Mouse (Mus musculus) MEL (cell line): Measurements from ENCODE around the gene Ung. TPM values are rescaled to one million over a fixed set of nuclear protein-coding genes. Genes with fewer than 3 reads are reported as not detected.

ENCODE experiments used
- DNase-seq: peaks from one replicate; pipeline ENCODE4 v3.0.0; 2011; ENCODE audit warnings: low read depth, low spot score
- H3K27ac ChIP-seq: 2 replicates; pipeline ENCODE4 v1.5.1; 2012; ENCODE audit warnings: low read depth, mild to moderate bottlenecking, control low read depth, low read length, moderate library complexity; ENCODE audit not compliant: control insufficient read depth
- H3K27me3 ChIP-seq, 2 experiments: fragments of 150-350 bp in 1 of 2; sonication (generic) in 1 of 2; 2 replicates each; pipeline ENCODE4 v1.6.1; 2012; ENCODE audit warnings: low read length in 2 of 2, mild to moderate bottlenecking in 2 of 2, improper control_type of control experiment in 1 of 2, moderate library complexity in 1 of 2; ENCODE audit not compliant: insufficient read depth in 2 of 2, control insufficient read depth in 1 of 2
- H3K36me3 ChIP-seq, 2 experiments: 2 replicates each; pipeline ENCODE4 v1.6.1; 2012 to 2014; ENCODE audit warnings: low read length in 2 of 2, improper control_type of control experiment in 1 of 2, inconsistent platforms in 1 of 2, mild to moderate bottlenecking in 1 of 2; ENCODE audit not compliant: insufficient read depth in 2 of 2, control insufficient read depth in 1 of 2
- H3K4me1 ChIP-seq, 2 experiments: fragments of 150-350 bp in 1 of 2; sonication (generic) in 1 of 2; 2 replicates each; pipeline ENCODE4 v1.6.1; 2012; ENCODE audit warnings: low read length in 2 of 2, improper control_type of control experiment in 1 of 2, mild to moderate bottlenecking in 1 of 2; ENCODE audit not compliant: insufficient read depth in 2 of 2, control insufficient read depth in 1 of 2
- H3K4me3 ChIP-seq, 2 experiments: fragments of 150-350 bp in 1 of 2; sonication (generic) in 1 of 2; 2 replicates each; pipeline ENCODE4 v1.5.1; 2012; ENCODE audit warnings: low read depth in 2 of 2, low read length in 2 of 2, mild to moderate bottlenecking in 2 of 2, moderate library complexity in 2 of 2, control low read depth in 1 of 2, improper control_type of control experiment in 1 of 2; ENCODE audit not compliant: control insufficient read depth in 1 of 2, insufficient read depth in 1 of 2
- H3K79me2 ChIP-seq: 2 replicates; pipeline ENCODE4 v1.6.1; 2012; ENCODE audit warnings: mild to moderate bottlenecking, low read length, moderate library complexity; ENCODE audit not compliant: control insufficient read depth, poor library complexity, insufficient read depth
- H3K9ac ChIP-seq: 2 replicates; pipeline ENCODE4 v1.6.1; 2012; ENCODE audit warnings: low read depth, mild to moderate bottlenecking, control low read depth, low read length, moderate library complexity; ENCODE audit not compliant: control insufficient read depth, poor library complexity, severe bottlenecking
- H3K9me3 ChIP-seq: fragments of 150-350 bp; sonication (generic); replicated peaks from 2 replicates; pipeline ENCODE4 v1.6.1; 2012; ENCODE audit warnings: mild to moderate bottlenecking, low read length, improper control_type of control experiment, moderate library complexity; ENCODE audit not compliant: insufficient read depth
- BHLHE40 ChIP-seq: IDR thresholded peaks from 2 replicates; pipeline ENCODE4 v1.6.1; 2012; ENCODE audit warnings: low read depth, mild to moderate bottlenecking, inconsistent platforms, low read length, improper control_type of control experiment, borderline replicate concordance
- CHD1 ChIP-seq: IDR thresholded peaks from 2 replicates; pipeline ENCODE4 v1.6.1; 2012; ENCODE audit warnings: low read depth, mild to moderate bottlenecking, inconsistent platforms, low read length, improper control_type of control experiment
- CHD2 ChIP-seq: IDR thresholded peaks from 2 replicates; pipeline ENCODE4 v1.6.1; 2011; ENCODE audit warnings: low read length, improper control_type of control experiment
- CTCF ChIP-seq, 3 experiments: IDR thresholded peaks in 2 of 3; conservative IDR thresholded peaks in 1 of 3; 2 replicates each; pipeline ENCODE4 v1.5.1; 2011 to 2012; ENCODE audit warnings: low read length in 3 of 3, low read depth in 2 of 3, mild to moderate bottlenecking in 2 of 3, improper control_type of control experiment in 1 of 3, inconsistent platforms in 1 of 3, mixed read lengths in 1 of 3, moderate library complexity in 1 of 3; ENCODE audit not compliant: control insufficient read depth in 1 of 3, insufficient read depth in 1 of 3, poor library complexity in 1 of 3, severe bottlenecking in 1 of 3
- E2F4 ChIP-seq: IDR thresholded peaks from 2 replicates; pipeline ENCODE4 v1.6.1; 2011; ENCODE audit warnings: low read depth, low read length, improper control_type of control experiment, borderline replicate concordance
- ETS1 ChIP-seq: IDR thresholded peaks from 2 replicates; pipeline ENCODE4 v1.6.1; 2012; ENCODE audit warnings: low read depth, mild to moderate bottlenecking, inconsistent platforms, low read length, improper control_type of control experiment, moderate library complexity
- GATA1 ChIP-seq: IDR thresholded peaks from 2 replicates; pipeline ENCODE4 v1.6.1; 2011; ENCODE audit warnings: low read depth, low read length, improper control_type of control experiment
- JUND ChIP-seq: IDR thresholded peaks from 2 replicates; pipeline ENCODE4 v1.6.1; 2011; ENCODE audit warnings: low read depth, mild to moderate bottlenecking, improper control_type of control experiment, low read length
- KAT2A ChIP-seq: conservative IDR thresholded peaks from 2 replicates; pipeline ENCODE4 v1.6.1; 2012; ENCODE audit warnings: low read depth, low read length, improper control_type of control experiment, inconsistent platforms
- MAFK ChIP-seq: IDR thresholded peaks from 2 replicates; pipeline ENCODE4 v1.6.1; 2011; ENCODE audit warnings: low read depth, mild to moderate bottlenecking, low read length, improper control_type of control experiment, borderline replicate concordance
- MAX ChIP-seq: IDR thresholded peaks from 2 replicates; pipeline ENCODE4 v1.6.1; 2011; ENCODE audit warnings: low read length, improper control_type of control experiment
- MEF2A ChIP-seq: IDR thresholded peaks from 2 replicates; pipeline ENCODE4 v1.6.1; 2014; ENCODE audit warnings: low read depth, mild to moderate bottlenecking, inconsistent platforms, low read length, improper control_type of control experiment; ENCODE audit not compliant: poor library complexity, insufficient replicate concordance, severe bottlenecking; ENCODE audit errors: extremely low read depth
- MXI1 ChIP-seq: IDR thresholded peaks from 2 replicates; pipeline ENCODE4 v1.6.1; 2011; ENCODE audit warnings: mild to moderate bottlenecking, low read depth, low read length, improper control_type of control experiment
- MYB ChIP-seq: IDR thresholded peaks from 2 replicates; pipeline ENCODE4 v1.6.1; 2011; ENCODE audit warnings: mild to moderate bottlenecking, low read depth, low read length, improper control_type of control experiment
- MYC ChIP-seq: IDR thresholded peaks from 2 replicates; pipeline ENCODE4 v1.6.1; 2011; ENCODE audit warnings: low read depth, mild to moderate bottlenecking, low read length, improper control_type of control experiment, moderate library complexity
- NELFE ChIP-seq: IDR thresholded peaks from 2 replicates; pipeline ENCODE4 v1.6.1; 2011; ENCODE audit warnings: low read depth, low read length, improper control_type of control experiment
- POLR2A ChIP-seq, 2 experiments: IDR thresholded peaks; 2 replicates each; pipeline ENCODE4 v1.6.1; 2011 to 2012; ENCODE audit warnings: low read length in 2 of 2, mild to moderate bottlenecking in 2 of 2, control low read depth in 1 of 2, improper control_type of control experiment in 1 of 2, low read depth in 1 of 2, moderate library complexity in 1 of 2; ENCODE audit not compliant: control insufficient read depth in 1 of 2, insufficient read depth in 1 of 2, poor library complexity in 1 of 2
- RAD21 ChIP-seq: IDR thresholded peaks from 2 replicates; pipeline ENCODE4 v1.6.1; 2011; ENCODE audit warnings: mild to moderate bottlenecking, low read depth, low read length, improper control_type of control experiment
- RCOR1 ChIP-seq: IDR thresholded peaks from 2 replicates; pipeline ENCODE4 v1.6.1; 2012; ENCODE audit warnings: low read depth, mild to moderate bottlenecking, inconsistent platforms, low read length, improper control_type of control experiment
- SIN3A ChIP-seq: IDR thresholded peaks from 2 replicates; pipeline ENCODE4 v1.6.1; 2012; ENCODE audit warnings: low read length, improper control_type of control experiment, inconsistent platforms
- TAL1 ChIP-seq: IDR thresholded peaks from 2 replicates; pipeline ENCODE4 v1.6.1; 2012; ENCODE audit warnings: mild to moderate bottlenecking, inconsistent platforms, low read length, moderate library complexity, mixed read lengths
- TBP ChIP-seq: IDR thresholded peaks from 2 replicates; pipeline ENCODE4 v1.8.0; 2011; ENCODE audit warnings: low read depth, low read length, improper control_type of control experiment
- UBTF ChIP-seq: IDR thresholded peaks from 2 replicates; pipeline ENCODE4 v1.6.1; 2012; ENCODE audit warnings: low read depth, mild to moderate bottlenecking, inconsistent platforms, low read length, improper control_type of control experiment, moderate library complexity, borderline replicate concordance; ENCODE audit not compliant: insufficient read depth
- USF1 ChIP-seq: IDR thresholded peaks from 2 replicates; pipeline ENCODE4 v1.6.1; 2014; ENCODE audit warnings: low read depth, mild to moderate bottlenecking, inconsistent platforms, low read length, improper control_type of control experiment, moderate library complexity
- ZC3H11A ChIP-seq: IDR thresholded peaks from 2 replicates; pipeline ENCODE4 v1.6.1; 2012; ENCODE audit warnings: low read depth, mild to moderate bottlenecking, inconsistent platforms, low read length, improper control_type of control experiment
- ZMIZ1 ChIP-seq: IDR thresholded peaks from 2 replicates; pipeline ENCODE4 v1.6.1; 2012; ENCODE audit warnings: low read depth, mild to moderate bottlenecking, inconsistent platforms, low read length, improper control_type of control experiment, moderate library complexity
- ZNF384 ChIP-seq: IDR thresholded peaks from 2 replicates; pipeline ENCODE4 v1.6.1; 2012; ENCODE audit warnings: low read depth, mild to moderate bottlenecking, inconsistent platforms, low read length, improper control_type of control experiment
- polyA plus RNA-seq, 2 experiments: library from polyadenylated mRNA; stranded (reverse) in 1 of 2; unstranded in 1 of 2; fragments of >175 nt in 1 of 2; fragments of >200 nt in 1 of 2; gene quantifications; 2 replicates each; pipeline versions ENCODE4 v1.2.1 to v1.2.4; 2012; ENCODE audit warnings: low replicate concordance in 2 of 2, low read depth in 1 of 2; ENCODE audit not compliant: insufficient read length in 2 of 2, insufficient read depth in 1 of 2, missing spikeins in 1 of 2
- total RNA-seq: library from RNA; depleted of rRNA; stranded (reverse); fragments of 300-350 nt; gene quantifications from 2 replicates; pipeline ENCODE4 v1.2.3, GENCODE M21; 2012

Ung gene
- total and polyA plus RNA-seq, 3 experiments, result 22.1 to 62.2 TPM; not detected in 1

DNA sequence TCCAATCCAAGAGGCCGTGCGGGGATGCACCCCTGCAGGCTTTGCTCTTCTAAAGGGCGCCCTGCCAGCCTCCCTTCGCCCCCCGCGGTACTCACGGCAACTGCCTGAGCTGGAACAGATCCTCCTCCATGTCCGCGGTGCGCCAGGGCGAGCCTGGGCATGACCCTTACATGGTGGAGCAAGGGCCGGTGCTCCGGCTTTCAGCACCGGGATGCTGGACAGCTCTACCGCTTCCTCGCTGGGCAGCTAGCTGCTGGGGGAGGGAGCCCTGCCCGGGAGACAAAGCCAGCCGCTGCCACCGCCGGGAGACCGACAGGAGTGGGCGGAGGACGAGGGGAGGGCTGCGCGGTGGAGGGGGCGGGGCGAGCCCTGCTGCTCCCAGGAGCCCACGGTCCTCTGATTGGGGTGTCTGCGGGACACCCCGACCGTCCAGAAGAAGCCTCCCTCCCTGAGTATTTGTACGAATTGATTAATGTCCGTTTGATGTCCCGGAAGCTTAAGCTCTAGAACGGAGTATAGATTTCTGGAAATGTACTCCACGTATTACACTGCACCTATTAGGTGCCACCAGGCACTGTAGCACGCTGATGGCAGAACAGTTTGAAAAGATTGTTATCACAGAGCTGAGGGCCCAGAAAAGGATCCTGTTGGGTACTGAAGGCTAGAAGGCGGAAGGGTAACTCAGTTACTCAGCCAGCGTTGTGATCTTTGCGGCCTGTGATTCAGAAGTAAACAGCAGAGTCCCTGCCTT is 39.0 kb upstream of the Ung start, which contains the start of gene Svop:
Gene Svop (minus strand): TSS at position 514 of the 751 bp plus-strand sequence.
- Histone ChIP-seq H3K27me3 (peaks cover 9% of the 10 kb centered on the region in 2 experiments), H3K36me3 (no peaks in the 10 kb centered on the region), H3K4me3 (no peak within 1 kb of the TSS), H3K9ac (no peak within 1 kb of the TSS), H3K27ac (no peak within 1 kb of the TSS), H3K79me2 (no peaks in the 10 kb centered on the region)
- TF ChIP-seq TBP, result no peak
- no peak for TF ChIP-seq E2F4
- no peak for TF ChIP-seq RCOR1
- TF ChIP-seq ZMIZ1, result no peak
- no peak for TF ChIP-seq GATA1
- no peak for TF ChIP-seq MXI1
- TF ChIP-seq BHLHE40, result no peak
- no peak for TF ChIP-seq RAD21
- TF ChIP-seq CHD2, result no peak
- no peak for TF ChIP-seq USF1
- TF ChIP-seq ETS1, result no peak
- TF ChIP-seq KAT2A, result no peak
- no peak for TF ChIP-seq MYC
- TF ChIP-seq, all 39 proteins: peak for 0
- Histone ChIP-seq H3K9me3 (no peaks in the 10 kb centered on the region), H3K4me1 (no peaks in the 10 kb centered on the region)
- DNase-seq, result no peak

GRCm38 (mm10) chr5:114099709-114100389 is 30.3 kb upstream of the Ung start:
- Histone ChIP-seq H3K27me3 (0 out of 4 replicates have a peak, but pooled peaks cover 0 to 2% of the 10 kb centered on the region in 2 experiments), H3K9ac (peak overlapping the region; percentile 92), H3K36me3 (peaks cover 0 to 4% of the 10 kb centered on the region in 2 experiments; a peak in 2 of 4 replicates), H3K4me1 (peaks cover 0 to 7% of the 10 kb centered on the region in 2 experiments; a peak in 1 of 4 replicates), H3K9me3 (no peaks in the 10 kb centered on the region), H3K4me3 (peak overlapping the region; percentile 3 to 80), H3K27ac (no peak overlapping the region), H3K79me2 (peaks cover 9% of the 10 kb centered on the region)
- DNase-seq, result peak; percentile 94
- no peak for TF ChIP-seq E2F4
- TF ChIP-seq CHD2, result no peak
- TF ChIP-seq GATA1, result no peak
- no peak for TF ChIP-seq MYB
- no peak for TF ChIP-seq ZMIZ1
- no peak for TF ChIP-seq CHD1
- TF ChIP-seq JUND, result no peak
- peak; percentile 96 for TF ChIP-seq SIN3A
- no peak for TF ChIP-seq BHLHE40
- 0 out of 6 replicates have a peak, but pooled peaks of 1 of the 3 experiments have one; percentile 7 for TF ChIP-seq CTCF (IDR thresholded peaks at IDR 0.05 in 2 of 3, conservative IDR thresholded peaks at IDR 0.05 in 1 of 3; ENCODE audit: control insufficient read depth in 1 of 3, insufficient read depth in 1 of 3, low read depth in 2 of 3, low read length in 3 of 3, poor library complexity in 1 of 3, severe bottlenecking in 1 of 3)
- 0 out of 2 replicates have a peak, but pooled peaks have one; percentile 6 for TF ChIP-seq RCOR1
- TF ChIP-seq ZC3H11A, result no peak
- no peak for TF ChIP-seq MAFK
- TF ChIP-seq MXI1, result peak; percentile 83
- TF ChIP-seq NELFE, result peak; percentile 32
- TF ChIP-seq KAT2A, result no peak; the same call in 1 of the 2 replicates
- peak; percentile 80 for TF ChIP-seq TBP
- peak; percentile 24; the same call in 1 of the 2 replicates for TF ChIP-seq USF1
- TF ChIP-seq ZNF384, result no peak
- TF ChIP-seq MAX, result no peak
- no peak for TF ChIP-seq TAL1
- TF ChIP-seq UBTF, result peak; percentile 86; the same call in 1 of the 2 replicates
- TF ChIP-seq POLR2A (IDR thresholded peaks at IDR 0.05; ENCODE audit: control insufficient read depth in 1 of 2, insufficient read depth in 1 of 2, low read depth in 1 of 2, low read length in 2 of 2, poor library complexity in 1 of 2), result peak; percentile 35 to 52; a peak in 1 of 4 replicates
- TF ChIP-seq MEF2A, result no peak
